Mouse (Mus musculus): ENCODE results near the gene Fzd1. TPM values are rescaled to one million over a fixed set of nuclear protein-coding genes. Genes with fewer than 3 reads are reported as not detected.

The Fzd1 gene
- 1.7 and 1.9 TPM in 2 replicates for polyA plus RNA-seq (2012; ENCODE audit: low replicate concordance)

DNA sequence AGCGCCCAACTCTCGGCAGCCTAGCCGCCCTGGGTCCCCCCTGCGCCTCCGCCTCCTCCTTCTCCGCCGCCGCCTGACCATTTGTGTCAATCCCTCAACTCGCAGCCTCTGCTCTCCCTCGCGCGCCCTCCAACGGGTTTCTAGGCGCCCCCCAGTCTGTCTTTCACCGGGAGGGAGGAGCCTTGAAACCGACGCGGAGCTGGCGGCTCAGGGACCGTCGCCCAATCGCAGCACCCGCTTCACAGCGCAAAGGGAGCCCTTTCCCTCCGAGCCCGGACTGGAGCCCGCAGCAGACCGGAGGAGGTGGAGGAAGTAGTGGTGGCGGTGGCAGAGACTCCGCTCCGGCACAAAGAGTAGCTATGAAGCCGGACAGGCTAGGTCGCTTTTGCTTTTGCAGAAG lies at the start of gene Fzd1:
Fzd1 (minus strand) TSS at position 134 of the 400 bp plus-strand sequence.

